Mouse (Mus musculus) layer of hippocampus, adult 11-12 months (tissue): ENCODE data around the gene Polr2g.

Source experiments
- DNase-seq: peaks from one replicate; pipeline ENCODE4 v3.0.0; 2022; ENCODE audit warnings: low spot score

Gene Polr2g

GRCm38 (mm10) chr19:8758899-8759298 lies 39.5 kb downstream of the Polr2g start:
- DNase-seq = no peak

DNA sequence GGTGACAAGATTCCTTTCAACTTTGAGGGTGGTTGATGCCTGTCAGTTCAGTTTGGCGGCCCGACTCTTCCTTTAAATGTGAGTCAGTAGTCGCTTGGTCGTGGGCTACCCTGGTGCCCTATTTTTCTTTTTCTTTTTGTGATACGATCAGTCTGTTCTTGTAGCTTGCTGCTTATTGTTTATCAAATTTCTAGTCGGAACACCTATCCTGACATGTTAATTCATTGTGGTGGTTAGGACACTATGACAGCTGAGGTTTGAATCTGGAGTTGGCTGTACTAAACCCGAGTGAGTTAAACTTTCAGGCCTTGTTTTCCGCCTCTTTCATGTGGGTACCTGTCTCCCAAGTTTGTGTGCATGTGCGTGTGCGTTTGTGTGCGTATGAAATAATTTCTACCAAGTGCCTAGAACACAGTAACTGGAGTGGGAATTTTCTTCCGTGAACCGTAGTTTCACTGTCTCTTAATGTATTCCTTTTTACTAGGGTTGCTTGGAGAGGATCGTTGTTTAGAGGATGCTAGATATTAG lies 40.8 kb downstream of the Polr2g start:
- no peak for DNase-seq

DNA sequence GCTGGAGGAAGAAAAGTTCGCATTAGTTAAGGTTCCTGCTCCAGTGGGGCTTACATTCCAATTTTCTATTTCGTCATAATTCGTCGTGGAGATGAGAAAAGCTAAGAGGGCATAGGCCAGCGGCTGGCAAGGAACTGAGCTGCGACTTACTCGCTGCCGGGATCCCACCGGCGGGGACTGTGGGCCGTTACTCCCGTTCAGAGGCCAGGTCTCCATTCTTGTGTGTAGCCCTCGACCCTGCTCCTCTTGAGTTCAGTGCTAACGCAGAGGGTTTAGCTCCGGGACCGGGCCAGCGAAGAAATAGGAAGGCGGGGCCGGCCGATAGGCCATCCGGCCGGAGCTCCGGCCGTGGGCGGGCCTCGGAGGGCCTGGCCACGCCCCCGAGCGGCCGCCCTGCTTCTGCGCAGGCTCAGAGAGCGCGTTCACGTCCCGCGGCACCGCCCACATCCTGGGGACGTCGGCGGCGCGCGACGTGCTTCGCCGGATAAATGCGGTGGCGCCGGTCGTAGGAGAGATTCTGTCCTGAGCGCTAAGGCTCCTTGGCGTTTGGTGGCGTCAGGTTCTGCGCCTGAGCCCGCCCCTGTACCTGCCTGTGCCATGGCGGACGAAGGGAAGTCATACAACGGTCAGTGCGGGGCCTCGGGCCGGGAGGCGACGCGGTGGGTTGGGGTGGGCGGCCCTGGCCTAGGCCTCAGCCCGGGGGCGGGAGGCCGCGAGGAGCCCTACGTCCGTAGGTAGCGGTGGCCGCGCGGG lies 41.6 kb downstream of the Polr2g start, which contains the start of gene Nxf1:
Gene Nxf1 (plus strand): TSS at position 439 of the 753 bp plus-strand sequence.
- DNase-seq = peak; percentile 91

- no peak for DNase-seq
Observed at GRCm38 (mm10) chr19:8755652-8756051, 42.7 kb downstream of the Polr2g start.

- DNase-seq = no peak
Observed at GRCm38 (mm10) chr19:8747368-8747767, 51.0 kb downstream of the Polr2g start.

- no peak for DNase-seq
Observed at GRCm38 (mm10) chr19:8745382-8745781, 53.0 kb downstream of the Polr2g start.
